Mouse (Mus musculus): ENCODE measurements around the gene Foxred2. TPM values are rescaled to one million over a fixed set of nuclear protein-coding genes. Genes with fewer than 3 reads are reported as not detected.

The Foxred2 gene
- polyA plus RNA-seq, 1 experiment: 4.8 TPM

GRCm38 (mm10) chr15:77923267-77924035 is 33.1 kb downstream of the Foxred2 start:
- peaks cover 68% of the 10 kb centered on the region for H3K36me3 ChIP-seq (ENCODE audit: control insufficient read depth, insufficient read depth)
- no peak for TF ChIP-seq POLR2A (IDR thresholded peaks at IDR 0.05; ENCODE audit: insufficient read length, low read depth)
- no peaks in the 10 kb centered on the region for H3K27me3 ChIP-seq (ENCODE audit: control insufficient read depth, insufficient read depth, insufficient read length)
- H3K4me3 ChIP-seq: no peak overlapping the region
- no peak overlapping the region for H3K4me2 ChIP-seq (ENCODE audit: low read depth)
- H3ac ChIP-seq (ENCODE audit: control insufficient read depth, insufficient read length): no peak overlapping the region
- peaks cover 69% of the 10 kb centered on the region for H3K79me2 ChIP-seq (ENCODE audit: control insufficient read depth, insufficient read depth)

- H3K4me2 ChIP-seq (ENCODE audit: low read depth): no peak overlapping the region
- peaks cover 67% of the 10 kb centered on the region for H3K79me2 ChIP-seq (ENCODE audit: control insufficient read depth, insufficient read depth)
- H3K27me3 ChIP-seq (ENCODE audit: control insufficient read depth, insufficient read depth, insufficient read length): no peaks in the 10 kb centered on the region
- peaks cover 72% of the 10 kb centered on the region for H3K36me3 ChIP-seq (ENCODE audit: control insufficient read depth, insufficient read depth)
- H3ac ChIP-seq (ENCODE audit: control insufficient read depth, insufficient read length): no peak overlapping the region
- TF ChIP-seq MYOD1 (IDR thresholded peaks at IDR 0.05; ENCODE audit: control insufficient read depth in 1 of 3, insufficient read length in 2 of 3, low read depth in 2 of 3) (no peak), CEBPB (IDR thresholded peaks at IDR 0.05; ENCODE audit: insufficient read depth, poor library complexity, severe bottlenecking) (no peak), POLR2AphosphoS2 (IDR thresholded peaks at IDR 0.05; ENCODE audit: insufficient read length, low read depth) (no peak), E2F4 (IDR thresholded peaks at IDR 0.05; ENCODE audit: insufficient read depth) (no peak), MYOG (IDR thresholded peaks at IDR 0.05; ENCODE audit: control insufficient read depth in 1 of 3, insufficient read depth in 1 of 3, insufficient read length in 2 of 3, low read depth in 2 of 3) (no peak), USF1 (IDR thresholded peaks at IDR 0.05; ENCODE audit: low read depth) (no peak), SRF (IDR thresholded peaks at IDR 0.05; ENCODE audit: control insufficient read depth, insufficient read length, low read depth) (no peak), TCF12 (IDR thresholded peaks at IDR 0.05; ENCODE audit: insufficient read depth, poor library complexity, severe bottlenecking) (no peak), MAX (IDR thresholded peaks at IDR 0.05; ENCODE audit: low read depth) (no peak), REST (IDR thresholded peaks at IDR 0.05; ENCODE audit: insufficient read depth, insufficient read length) (no peak), POLR2A (IDR thresholded peaks at IDR 0.05; ENCODE audit: insufficient read length, low read depth) (no peak)
- no peak overlapping the region for H3K4me3 ChIP-seq
These were observed 33.8 kb downstream of the Foxred2 start for GRCm38 (mm10) chr15:77922710-77923109.

- Histone ChIP-seq H3ac (ENCODE audit: control insufficient read depth, insufficient read length) (no peak overlapping the region), H3K4me3 (no peak overlapping the region), H3K79me2 (ENCODE audit: control insufficient read depth, insufficient read depth) (peaks cover 66% of the 10 kb centered on the region), H3K4me2 (ENCODE audit: low read depth) (no peak overlapping the region), H3K36me3 (ENCODE audit: control insufficient read depth, insufficient read depth) (peaks cover 68% of the 10 kb centered on the region), H3K27me3 (ENCODE audit: control insufficient read depth, insufficient read depth, insufficient read length) (no peaks in the 10 kb centered on the region)
- no peak for TF ChIP-seq POLR2A (IDR thresholded peaks at IDR 0.05; ENCODE audit: insufficient read length, low read depth)
These were observed 34.9 kb downstream of the Foxred2 start for GRCm38 (mm10) chr15:77921636-77922035.

- no peak for TF ChIP-seq CEBPB (IDR thresholded peaks at IDR 0.05; ENCODE audit: insufficient read depth, poor library complexity, severe bottlenecking)
- TF ChIP-seq USF1 (IDR thresholded peaks at IDR 0.05; ENCODE audit: low read depth): no peak
- TF ChIP-seq MYOD1 (IDR thresholded peaks at IDR 0.05; ENCODE audit: control insufficient read depth in 1 of 3, insufficient read length in 2 of 3, low read depth in 2 of 3): no peak
- TF ChIP-seq POLR2A (IDR thresholded peaks at IDR 0.05; ENCODE audit: insufficient read length, low read depth): no peak
- Histone ChIP-seq H3ac (ENCODE audit: control insufficient read depth, insufficient read length) (no peak overlapping the region), H3K4me2 (ENCODE audit: low read depth) (no peak overlapping the region), H3K27me3 (ENCODE audit: control insufficient read depth, insufficient read depth, insufficient read length) (no peaks in the 10 kb centered on the region), H3K4me3 (no peak overlapping the region), H3K36me3 (ENCODE audit: control insufficient read depth, insufficient read depth) (peaks cover 72% of the 10 kb centered on the region), H3K79me2 (ENCODE audit: control insufficient read depth, insufficient read depth) (peaks cover 63% of the 10 kb centered on the region)
These were observed 35.7 kb downstream of the Foxred2 start for GRCm38 (mm10) chr15:77920511-77921462.

GRCm38 (mm10) chr15:77919441-77919840 is 37.1 kb downstream of the Foxred2 start:
- Histone ChIP-seq H3K79me2 (ENCODE audit: control insufficient read depth, insufficient read depth) (peaks cover 56% of the 10 kb centered on the region), H3K27me3 (ENCODE audit: control insufficient read depth, insufficient read depth, insufficient read length) (no peaks in the 10 kb centered on the region), H3K4me2 (ENCODE audit: low read depth) (no peak overlapping the region), H3K4me3 (no peak overlapping the region), H3K36me3 (ENCODE audit: control insufficient read depth, insufficient read depth) (peaks cover 75% of the 10 kb centered on the region), H3ac (ENCODE audit: control insufficient read depth, insufficient read length) (no peak overlapping the region)
- TF ChIP-seq TCF12 (IDR thresholded peaks at IDR 0.05; ENCODE audit: insufficient read depth, poor library complexity, severe bottlenecking): no peak
- no peak for TF ChIP-seq MYOG (IDR thresholded peaks at IDR 0.05; ENCODE audit: control insufficient read depth in 1 of 3, insufficient read depth in 1 of 3, insufficient read length in 2 of 3, low read depth in 2 of 3)
- TF ChIP-seq USF1 (IDR thresholded peaks at IDR 0.05; ENCODE audit: low read depth): no peak
- TF ChIP-seq MYOD1 (IDR thresholded peaks at IDR 0.05; ENCODE audit: control insufficient read depth in 1 of 3, insufficient read length in 2 of 3, low read depth in 2 of 3): no peak
- no peak for TF ChIP-seq MAX (IDR thresholded peaks at IDR 0.05; ENCODE audit: low read depth)
- no peak for TF ChIP-seq POLR2AphosphoS2 (IDR thresholded peaks at IDR 0.05; ENCODE audit: insufficient read length, low read depth)
